Mouse (Mus musculus) CH12.LX (cell line): ENCODE measurements around the gene Mrpl54. TPM values are rescaled to one million over a fixed set of nuclear protein-coding genes. Genes with fewer than 3 reads are reported as not detected.

ENCODE experiments used
- DNase-seq: peaks from one replicate; pipeline ENCODE4 v3.0.0-alpha.2; 2013; ENCODE audit errors: extremely low read depth
- H3K27ac ChIP-seq: 2 replicates; pipeline ENCODE4 v1.5.1; 2012; ENCODE audit warnings: low read depth, mild to moderate bottlenecking, control low read depth, moderate library complexity; ENCODE audit not compliant: insufficient read depth
- H3K27me3 ChIP-seq: replicated peaks from 2 replicates; pipeline ENCODE3; 2012; ENCODE audit warnings: inconsistent platforms
- H3K36me3 ChIP-seq, 2 experiments: replicated peaks in 1 of 2; 2 replicates each; pipeline versions ENCODE3 to v1.6.1; 2012; ENCODE audit warnings: inconsistent platforms in 1 of 2, low read length in 1 of 2, mild to moderate bottlenecking in 1 of 2, mixed read lengths in 1 of 2, moderate library complexity in 1 of 2; ENCODE audit not compliant: control insufficient read depth in 1 of 2, insufficient read depth in 1 of 2
- H3K4me1 ChIP-seq, 2 experiments: 2 replicates each; pipeline ENCODE4 v1.6.1; 2012; ENCODE audit warnings: inconsistent platforms in 1 of 2, moderate library complexity in 1 of 2; ENCODE audit not compliant: insufficient read depth in 2 of 2, control insufficient read depth in 1 of 2
- H3K4me2 ChIP-seq: 2 replicates; pipeline ENCODE4 v1.6.1; 2012; ENCODE audit warnings: low read depth, mild to moderate bottlenecking, control low read depth; ENCODE audit not compliant: poor library complexity, insufficient read depth, severe bottlenecking
- H3K4me3 ChIP-seq, 3 experiments: fragments of 150-350 bp in 1 of 3; sonication (generic) in 1 of 3; replicated peaks in 1 of 3; 2 replicates each; pipeline versions ENCODE3 to v1.5.1; 2011 to 2012; ENCODE audit warnings: low read depth in 2 of 3, low read length in 2 of 3, mild to moderate bottlenecking in 2 of 3, moderate library complexity in 2 of 3, control low read depth in 1 of 3, improper control_type of control experiment in 1 of 3, inconsistent platforms in 1 of 3, mixed read lengths in 1 of 3; ENCODE audit not compliant: poor library complexity in 1 of 3
- H3K79me2 ChIP-seq: replicated peaks from 2 replicates; pipeline ENCODE4 v1.6.1; 2012; ENCODE audit warnings: mild to moderate bottlenecking, moderate library complexity; ENCODE audit not compliant: control insufficient read depth, poor library complexity, insufficient read depth, severe bottlenecking; ENCODE audit errors: extremely low read depth
- H3K9ac ChIP-seq: 2 replicates; pipeline ENCODE4 v1.6.1; 2012; ENCODE audit warnings: low read depth, mild to moderate bottlenecking, control low read depth, moderate library complexity; ENCODE audit not compliant: insufficient read depth
- H3K9me3 ChIP-seq: replicated peaks from 2 replicates; pipeline ENCODE3; 2012; ENCODE audit warnings: low read length, inconsistent platforms, mixed read lengths
- BHLHE40 ChIP-seq: IDR thresholded peaks from 2 replicates; pipeline ENCODE4 v1.6.1; 2011; ENCODE audit warnings: mild to moderate bottlenecking, low read depth, low read length, improper control_type of control experiment
- E2F4 ChIP-seq: IDR thresholded peaks from 2 replicates; pipeline ENCODE4 v1.6.1; 2011; ENCODE audit warnings: low read depth, low read length, improper control_type of control experiment; ENCODE audit not compliant: insufficient replicate concordance
- ELF1 ChIP-seq: IDR thresholded peaks from 2 replicates; pipeline ENCODE4 v1.6.1; 2014; ENCODE audit warnings: low read depth, mild to moderate bottlenecking, inconsistent platforms, low read length, improper control_type of control experiment
- ETS1 ChIP-seq: conservative IDR thresholded peaks from 2 replicates; pipeline ENCODE4 v1.6.1; 2012; ENCODE audit warnings: low read depth, mild to moderate bottlenecking, inconsistent platforms, low read length, improper control_type of control experiment, moderate library complexity
- JUN ChIP-seq: IDR thresholded peaks from 2 replicates; pipeline ENCODE4 v1.6.1; 2011; ENCODE audit warnings: low read depth, mild to moderate bottlenecking, low read length, improper control_type of control experiment, moderate library complexity; ENCODE audit not compliant: insufficient read depth
- JUND ChIP-seq: conservative IDR thresholded peaks from 2 replicates; pipeline ENCODE4 v1.6.1; 2011; ENCODE audit warnings: low read depth, low read length, improper control_type of control experiment
- KAT2A ChIP-seq: IDR thresholded peaks from 2 replicates; pipeline ENCODE4 v1.6.1; 2012; ENCODE audit warnings: low read length, improper control_type of control experiment, inconsistent platforms; ENCODE audit not compliant: insufficient replicate concordance
- MAZ ChIP-seq: IDR thresholded peaks from 2 replicates; pipeline ENCODE4 v1.6.1; 2012; ENCODE audit warnings: low read depth, mild to moderate bottlenecking, inconsistent platforms, low read length, improper control_type of control experiment, moderate library complexity
- MYC ChIP-seq: IDR thresholded peaks from 2 replicates; pipeline ENCODE4 v1.6.1; 2011; ENCODE audit warnings: low read depth, mild to moderate bottlenecking, improper control_type of control experiment, low read length
- NELFE ChIP-seq: IDR thresholded peaks from 2 replicates; pipeline ENCODE4 v1.6.1; 2011; ENCODE audit warnings: low read depth, low read length, improper control_type of control experiment
- POLR2AphosphoS2 ChIP-seq: IDR thresholded peaks from 2 replicates; pipeline ENCODE4 v1.6.1; 2011; ENCODE audit warnings: low read depth, low read length, improper control_type of control experiment
- RAD21 ChIP-seq: IDR thresholded peaks from 2 replicates; pipeline ENCODE4 v1.6.1; 2011; ENCODE audit warnings: low read depth, mild to moderate bottlenecking, low read length, improper control_type of control experiment, moderate library complexity
- SIN3A ChIP-seq: IDR thresholded peaks from 2 replicates; pipeline ENCODE4 v1.6.1; 2012; ENCODE audit warnings: low read length, improper control_type of control experiment, inconsistent platforms
- SMC3 ChIP-seq: IDR thresholded peaks from 2 replicates; pipeline ENCODE4 v1.6.1; 2011; ENCODE audit warnings: low read depth, low read length, improper control_type of control experiment
- TCF12 ChIP-seq: IDR thresholded peaks from 2 replicates; pipeline ENCODE4 v1.6.1; 2014; ENCODE audit warnings: low read depth, mild to moderate bottlenecking, inconsistent platforms, low read length, improper control_type of control experiment
- UBTF ChIP-seq: IDR thresholded peaks from 2 replicates; pipeline ENCODE4 v1.6.1; 2012; ENCODE audit warnings: low read depth, mild to moderate bottlenecking, inconsistent platforms, low read length, improper control_type of control experiment, moderate library complexity
- USF1 ChIP-seq: IDR thresholded peaks from 2 replicates; pipeline ENCODE4 v1.6.1; 2014; ENCODE audit warnings: low read depth, mild to moderate bottlenecking, inconsistent platforms, low read length, improper control_type of control experiment
- USF2 ChIP-seq: conservative IDR thresholded peaks from 2 replicates; pipeline ENCODE4 v1.6.1; 2011; ENCODE audit warnings: low read depth, low read length, improper control_type of control experiment
- ZC3H11A ChIP-seq: IDR thresholded peaks from 2 replicates; pipeline ENCODE4 v1.6.1; 2012; ENCODE audit warnings: low read depth, mild to moderate bottlenecking, inconsistent platforms, low read length, improper control_type of control experiment
- ZKSCAN1 ChIP-seq: IDR thresholded peaks from 2 replicates; pipeline ENCODE4 v1.6.1; 2012; ENCODE audit warnings: low read depth, inconsistent platforms, low read length, improper control_type of control experiment, borderline replicate concordance
- dilution Hi-C: fragments of 300-500 bp; cut with MboI; formaldehyde crosslinking; loops from 2 replicates; pipeline ENCODE4 v1.14.3; 2020; ENCODE audit warnings: low sequenced_read_pairs; ENCODE audit not compliant: extremely low pct_unique_long_range_greater_than_20kb, extremely low pct_ligation_motif_present
- in situ Hi-C: fragments of 300-500 bp; cut with MboI; formaldehyde crosslinking; loops from 3 replicates; pipeline ENCODE4 v1.14.3; 2019; ENCODE audit warnings: low sequenced_read_pairs, low pct_ligation_motif_present, low pct_unique_long_range_greater_than_20kb, mixed read lengths
- polyA plus RNA-seq: library from polyadenylated mRNA; unstranded; fragments of >175 nt; gene quantifications from 2 replicates; pipeline ENCODE4 v1.2.1, GENCODE M21; 2012; ENCODE audit warnings: low read depth; ENCODE audit not compliant: insufficient read length
- total RNA-seq, 2 experiments: library from RNA; depleted of rRNA; stranded (reverse); fragments of 300-350 nt in 1 of 2; fragments of >200 nt in 1 of 2; gene quantifications; 2 replicates each; pipeline ENCODE4 v1.2.3; 2012 to 2014

The Mrpl54 gene
- total and polyA plus RNA-seq, 3 experiments, result 104 to 167 (median 128) TPM

DNA sequence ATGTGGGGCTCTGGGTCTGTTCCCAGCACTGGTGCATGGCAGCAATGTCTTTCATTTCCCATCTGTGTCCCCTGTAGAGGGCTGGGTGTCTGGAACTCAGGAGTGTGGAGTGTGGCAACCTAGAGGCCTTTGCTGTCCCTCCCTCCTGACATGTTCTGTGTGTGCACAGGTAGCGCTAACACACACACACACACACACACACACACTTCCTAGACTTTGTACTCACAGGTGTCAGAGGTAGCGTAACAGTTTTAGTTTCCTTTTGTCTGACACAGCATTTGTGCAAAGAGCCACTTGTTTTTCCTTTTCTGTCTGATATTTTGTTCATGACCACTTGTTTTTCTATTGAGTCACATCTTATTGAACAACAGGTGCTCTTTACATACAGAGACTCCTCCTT lies 18.9 kb downstream of the Mrpl54 start:
- H3K79me2 ChIP-seq, result no peaks in the 10 kb centered on the region
- H3K27ac ChIP-seq, result no peak overlapping the region
- TF ChIP-seq ZKSCAN1 (no peak), KAT2A (no peak), SIN3A (no peak), POLR2AphosphoS2 (no peak), RAD21 (no peak), TCF12 (no peak), JUN (no peak), BHLHE40 (no peak), NELFE (no peak), ZC3H11A (no peak), MAZ (no peak), UBTF (no peak), ETS1 (no peak), MYC (no peak), ELF1 (no peak), SMC3 (no peak)
- DNase-seq, result no peak
- H3K4me3 ChIP-seq, result no peak overlapping the region
- peaks cover 16 to 22% of the 10 kb centered on the region in 2 experiments for H3K4me1 ChIP-seq
- dilution Hi-C loops (no loop called here), in situ Hi-C loops (no loop called here)
- H3K9me3 ChIP-seq, result no peaks in the 10 kb centered on the region
- H3K36me3 ChIP-seq, result peaks cover 26 to 79% of the 10 kb centered on the region in 2 experiments
- no peaks in the 10 kb centered on the region for H3K27me3 ChIP-seq
- no peak overlapping the region for H3K4me2 ChIP-seq
- no peak overlapping the region for H3K9ac ChIP-seq

GRCm38 (mm10) chr10:81245166-81245565 lies 21.6 kb downstream of the Mrpl54 start:
- DNase-seq, result no peak

More at GRCm38 (mm10) chr10:81245166-81245565, 21.6 kb downstream of the Mrpl54 start:
- H3K4me2 ChIP-seq, result no peak overlapping the region
- no peak overlapping the region for H3K9ac ChIP-seq
- in situ Hi-C loops (no loop called here), dilution Hi-C loops (no loop called here)
- no peaks in the 10 kb centered on the region for H3K27me3 ChIP-seq
- no peaks in the 10 kb centered on the region for H3K9me3 ChIP-seq
- no peak for TF ChIP-seq UBTF
- TF ChIP-seq ZC3H11A, result no peak
- no peak for TF ChIP-seq USF1
- TF ChIP-seq USF2, result no peak
- TF ChIP-seq JUND, result no peak
- TF ChIP-seq E2F4, result no peak
- no peak for TF ChIP-seq RAD21
- no peak overlapping the region for H3K4me3 ChIP-seq
- H3K4me1 ChIP-seq, result peaks cover 16 to 25% of the 10 kb centered on the region in 2 experiments
- peaks cover 21 to 73% of the 10 kb centered on the region in 2 experiments for H3K36me3 ChIP-seq
- no peak overlapping the region for H3K27ac ChIP-seq
- no peaks in the 10 kb centered on the region for H3K79me2 ChIP-seq
